Mouse (Mus musculus): Measurements from ENCODE around the gene Krt79. TPM values are rescaled to one million over a fixed set of nuclear protein-coding genes. Genes with fewer than 3 reads are reported as not detected.

The Krt79 gene
- polyA plus RNA-seq, 1 experiment from 2014 or later, result 0.10 TPM

DNA sequence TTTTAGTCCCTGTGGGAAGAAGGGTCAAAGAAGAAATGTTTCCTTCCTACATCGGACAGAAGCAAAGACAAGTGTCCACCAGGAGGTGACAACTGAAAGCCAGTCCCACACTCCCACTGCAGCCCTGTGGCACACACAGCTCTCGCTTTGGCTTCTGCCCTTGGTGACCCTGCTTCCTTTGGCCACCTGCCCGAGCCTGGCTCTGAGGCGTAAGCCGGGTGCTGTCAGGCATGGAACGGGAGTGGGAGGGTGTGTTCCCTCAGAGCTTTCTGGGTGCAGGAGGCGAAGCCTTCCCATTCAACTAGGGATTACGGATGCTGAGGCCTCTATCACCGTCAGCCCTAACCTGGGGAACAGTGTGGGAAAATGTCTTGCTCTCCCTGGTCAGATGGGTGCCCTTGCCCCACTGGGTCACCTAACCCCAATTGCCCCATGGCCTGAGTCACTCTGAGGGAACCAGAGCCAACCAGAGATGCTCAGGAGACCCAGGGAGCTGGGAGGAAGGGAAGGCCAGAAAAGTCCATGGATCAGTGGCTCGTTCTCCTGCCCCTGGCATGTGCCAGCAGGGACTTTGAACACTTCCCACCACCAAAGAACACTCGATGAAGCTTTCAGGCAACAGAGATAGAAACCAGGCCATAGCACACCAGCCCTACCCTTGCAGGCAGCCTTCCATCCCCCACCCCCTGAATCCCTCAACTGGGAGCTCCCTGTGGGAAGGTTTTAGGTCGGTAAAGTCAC is 12.6 kb downstream of the Krt79 start:
- Histone ChIP-seq H3K27me3 (peaks cover 14% of the 10 kb centered on the region), H3K9ac (no peak overlapping the region), H3K4me1 (peaks cover 13% of the 10 kb centered on the region; the same call in 1 of the 2 replicates), H3K4me2 (no peak overlapping the region), H3K27ac (no peak overlapping the region), H3K9me3 (replicated peaks) (no peaks in the 10 kb centered on the region), H3K4me3 (no peak overlapping the region), H3K36me3 (ENCODE audit: poor library complexity, severe bottlenecking) (no peaks in the 10 kb centered on the region)
- WGBS, result 73% methylated on average over 12 of the region's 12 CpGs
- ATAC-seq, result no peak

DNA sequence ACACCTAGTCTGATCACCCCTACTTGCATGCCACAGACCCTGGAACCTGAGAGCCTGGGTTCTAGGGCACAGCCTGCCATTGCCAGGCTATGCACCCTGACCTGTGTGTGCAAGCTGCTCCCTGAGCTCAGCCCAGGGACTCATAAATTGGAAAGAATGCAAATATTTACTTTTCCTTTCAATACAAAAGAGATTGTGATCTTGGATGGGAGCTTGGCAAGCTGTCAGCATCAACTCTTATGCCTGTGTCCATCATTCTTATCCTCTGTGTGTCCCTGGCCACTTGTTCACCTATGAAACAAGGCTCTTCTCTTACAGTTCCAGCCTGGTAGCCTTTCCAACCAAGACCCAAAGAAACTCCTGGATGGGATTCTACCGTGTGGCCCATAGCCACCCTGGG is 15.1 kb downstream of the Krt79 start:
- H3K36me3 ChIP-seq (ENCODE audit: poor library complexity, severe bottlenecking), result no peaks in the 10 kb centered on the region
- no peaks in the 10 kb centered on the region for H3K9me3 ChIP-seq (replicated peaks)
- 93% methylated on average over 1 of the region's 1 CpGs for WGBS
- peaks cover 11% of the 10 kb centered on the region for H3K27me3 ChIP-seq
- H3K4me1 ChIP-seq, result peaks cover 11% of the 10 kb centered on the region; the same call in 1 of the 2 replicates
- H3K4me3 ChIP-seq, result no peak overlapping the region
- H3K9ac ChIP-seq, result no peak overlapping the region
- no peak overlapping the region for H3K27ac ChIP-seq
- ATAC-seq, result no peak
- no peak overlapping the region for H3K4me2 ChIP-seq

DNA sequence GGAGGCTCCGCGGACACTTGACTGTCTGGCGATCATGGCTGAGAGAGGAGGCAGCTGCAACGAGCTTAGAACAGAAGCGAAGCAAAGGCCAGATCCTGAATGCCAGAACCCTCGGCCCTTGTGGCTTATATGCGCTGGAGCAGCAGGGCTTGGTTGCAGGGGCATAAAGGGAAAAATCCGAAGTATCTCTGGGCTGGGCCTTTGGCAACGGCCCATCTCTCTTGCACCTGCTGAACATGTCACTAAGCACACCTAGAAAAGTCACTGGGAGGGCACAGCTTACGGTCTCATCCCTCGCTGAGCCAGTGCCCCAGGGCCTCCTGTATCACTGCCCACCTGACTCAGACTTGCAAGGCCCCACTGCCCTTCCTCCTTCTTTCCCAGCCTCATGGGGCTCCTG is 15.5 kb downstream of the Krt79 start, which contains the start of gene Krt4:
Gene Krt4, minus strand, starts transcription at position 101 of the 400 bp plus-strand sequence.
- peaks cover 7% of the 10 kb centered on the region for H3K27me3 ChIP-seq
- WGBS, result 82% methylated on average over 11 of the region's 11 CpGs
- no peaks in the 10 kb centered on the region for H3K9me3 ChIP-seq (replicated peaks)
- H3K4me3 ChIP-seq, result no peak within 1 kb of the TSS
- H3K36me3 ChIP-seq (ENCODE audit: poor library complexity, severe bottlenecking), result no peaks in the 10 kb centered on the region
- H3K27ac ChIP-seq, result no peak within 1 kb of the TSS
- H3K4me1 ChIP-seq, result peaks cover 7% of the 10 kb centered on the region; the same call in 1 of the 2 replicates
- ATAC-seq, result no peak
- H3K9ac ChIP-seq, result no peak within 1 kb of the TSS
- no peak within 1 kb of the TSS for H3K4me2 ChIP-seq

DNA sequence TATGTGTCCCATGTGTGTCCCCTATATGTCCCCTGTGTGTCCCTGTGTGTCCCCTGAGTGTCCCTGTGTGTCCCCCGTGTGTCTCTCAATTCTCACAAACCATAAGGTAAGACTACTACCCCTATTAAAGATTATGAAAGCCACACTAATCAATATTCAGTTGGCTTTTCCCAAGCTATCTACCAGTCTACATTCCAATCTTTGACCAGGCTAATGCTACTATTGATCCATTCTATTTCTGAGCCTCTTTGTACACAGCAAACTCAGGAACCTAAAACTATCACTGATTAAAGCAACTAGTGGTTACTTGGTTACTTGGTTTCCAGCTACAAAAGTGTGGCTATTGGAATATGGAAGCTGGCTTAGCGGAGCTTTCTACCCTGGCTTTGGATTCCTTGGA is 17.8 kb downstream of the Krt79 start:
- Histone ChIP-seq H3K27me3 (no peaks in the 10 kb centered on the region), H3K9ac (no peak overlapping the region), H3K4me3 (no peak overlapping the region), H3K9me3 (replicated peaks) (no peaks in the 10 kb centered on the region), H3K4me2 (no peak overlapping the region), H3K27ac (no peak overlapping the region), H3K36me3 (ENCODE audit: poor library complexity, severe bottlenecking) (no peaks in the 10 kb centered on the region), H3K4me1 (no peaks in the 10 kb centered on the region)
- no peak for ATAC-seq
- WGBS, result 91% methylated on average over 2 of the region's 2 CpGs

DNA sequence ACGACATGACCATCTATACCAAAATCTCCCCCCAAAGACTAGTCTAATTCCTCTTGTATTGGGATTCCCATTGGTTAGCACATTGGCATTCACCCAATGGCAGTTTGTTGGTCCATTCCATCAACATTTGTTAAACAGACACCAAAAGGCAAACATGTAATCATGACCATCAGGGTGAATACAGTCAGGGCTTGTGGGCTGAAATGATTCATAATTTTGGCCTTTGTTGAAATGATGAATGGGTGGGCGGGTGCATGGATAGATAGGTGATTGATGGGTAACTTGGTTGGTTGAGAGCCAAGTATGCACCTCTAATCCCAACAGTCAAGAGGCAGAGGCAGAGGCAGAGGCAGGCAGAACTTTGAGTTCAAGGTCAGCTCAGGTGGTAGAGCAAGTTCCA is 24.1 kb downstream of the Krt79 start:
- WGBS, result 77% methylated on average over 2 of the region's 2 CpGs
- no peak for ATAC-seq
- Histone ChIP-seq H3K4me1 (no peaks in the 10 kb centered on the region), H3K4me3 (no peak overlapping the region), H3K27ac (no peak overlapping the region), H3K27me3 (no peaks in the 10 kb centered on the region), H3K36me3 (ENCODE audit: poor library complexity, severe bottlenecking) (no peaks in the 10 kb centered on the region), H3K9me3 (replicated peaks) (no peaks in the 10 kb centered on the region), H3K9ac (no peak overlapping the region), H3K4me2 (no peak overlapping the region)

DNA sequence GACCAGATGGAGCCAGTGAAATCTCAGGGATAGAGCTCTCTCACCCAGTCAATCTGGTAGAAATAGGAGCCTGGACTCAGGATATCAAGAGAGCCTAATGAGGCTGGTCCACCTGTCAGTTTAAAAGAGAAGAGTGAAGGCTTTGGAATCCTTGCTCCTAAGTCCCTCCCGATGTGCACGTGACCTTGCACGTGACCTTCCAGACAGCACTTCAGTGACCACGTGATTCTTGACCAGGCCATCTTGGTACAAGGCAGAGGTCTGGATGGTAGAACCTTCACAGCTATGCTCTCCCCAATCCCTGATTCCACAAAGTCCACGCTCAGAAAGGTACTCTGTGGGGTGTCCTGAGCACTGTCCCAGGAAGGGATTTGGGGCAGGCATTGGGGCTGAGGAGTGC is 35.3 kb downstream of the Krt79 start:
- ATAC-seq, result no peak
- no peaks in the 10 kb centered on the region for H3K9me3 ChIP-seq (replicated peaks)
- H3K9ac ChIP-seq, result no peak overlapping the region
- H3K4me1 ChIP-seq, result no peaks in the 10 kb centered on the region
- H3K27ac ChIP-seq, result no peak overlapping the region
- no peaks in the 10 kb centered on the region for H3K27me3 ChIP-seq
- H3K4me3 ChIP-seq, result no peak overlapping the region
- H3K36me3 ChIP-seq (ENCODE audit: poor library complexity, severe bottlenecking), result no peaks in the 10 kb centered on the region
- H3K4me2 ChIP-seq, result no peak overlapping the region
- 83% methylated on average over 5 of the region's 5 CpGs for WGBS

DNA sequence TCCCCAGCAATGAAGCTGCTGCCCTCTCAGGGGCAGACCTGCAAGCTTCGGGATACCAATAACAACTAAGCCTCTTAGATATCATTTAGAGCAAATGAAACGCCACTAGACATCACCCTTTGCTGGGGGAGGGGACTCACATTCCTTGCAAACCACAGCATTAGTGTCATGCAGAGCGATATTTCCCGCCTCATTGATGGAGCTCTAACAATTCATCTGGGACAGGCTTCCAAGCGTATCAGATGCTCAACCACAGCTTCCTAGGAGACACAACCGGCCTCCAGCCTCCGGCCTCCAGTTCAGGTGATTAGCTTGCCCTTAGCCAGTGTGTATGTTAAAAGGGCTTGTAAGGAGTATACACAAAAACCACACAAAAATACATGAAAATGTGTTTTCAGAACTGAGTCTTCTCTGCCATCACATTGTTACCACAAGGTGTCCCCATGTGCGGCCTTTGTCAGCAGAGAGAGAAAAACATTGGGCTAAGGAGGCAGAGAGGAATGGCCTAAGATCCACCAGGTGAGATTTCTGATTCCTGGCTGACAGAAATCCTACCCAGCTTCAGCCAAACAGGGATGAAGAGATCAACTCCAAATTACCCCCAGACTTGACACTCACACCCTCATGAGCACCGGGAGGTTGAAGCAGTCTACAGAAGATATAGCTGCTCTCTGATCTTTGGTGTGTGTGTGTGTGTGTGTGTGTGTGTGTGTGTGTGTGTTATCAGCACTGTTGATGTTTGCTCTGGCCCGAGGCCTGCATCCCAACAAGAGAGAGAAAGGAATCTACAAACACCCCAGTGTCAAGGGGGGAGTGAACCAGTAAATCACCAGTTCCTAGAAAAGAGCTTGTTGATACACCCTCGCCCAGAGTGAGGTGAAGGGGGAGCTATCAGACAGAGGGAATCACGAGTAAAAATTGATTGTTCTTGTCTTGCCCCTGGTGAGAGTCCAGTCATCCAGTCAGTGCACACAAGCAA is 37.7 kb downstream of the Krt79 start:
- Histone ChIP-seq H3K4me2 (no peak overlapping the region), H3K4me1 (no peaks in the 10 kb centered on the region), H3K27ac (no peak overlapping the region), H3K4me3 (no peak overlapping the region), H3K9me3 (replicated peaks) (no peaks in the 10 kb centered on the region), H3K36me3 (ENCODE audit: poor library complexity, severe bottlenecking) (no peaks in the 10 kb centered on the region), H3K9ac (no peak overlapping the region), H3K27me3 (no peaks in the 10 kb centered on the region)
- WGBS, result 66% methylated on average over 12 of the region's 12 CpGs
- no peak for ATAC-seq

DNA sequence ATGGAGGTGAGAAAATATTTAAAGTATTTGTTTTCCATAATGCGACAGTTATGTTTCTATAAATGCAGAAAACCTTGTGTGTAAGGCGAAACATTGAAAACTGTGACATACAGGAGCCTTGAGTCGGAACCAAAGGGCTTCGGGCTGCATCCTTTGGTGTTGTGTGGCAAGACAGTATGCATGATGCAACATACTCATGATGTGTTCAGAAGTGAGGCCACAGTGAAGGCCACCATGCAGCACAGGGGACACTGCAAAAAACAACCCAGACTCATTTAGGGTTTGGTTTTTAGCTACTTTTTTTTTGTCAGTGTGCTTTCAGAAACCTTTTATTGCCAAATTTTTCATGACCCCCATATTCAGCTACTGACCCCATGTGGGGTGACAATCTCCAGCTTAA is 44.9 kb downstream of the Krt79 start:
- Histone ChIP-seq H3K27ac (no peak overlapping the region), H3K27me3 (no peaks in the 10 kb centered on the region; the same call in 1 of the 2 replicates), H3K4me1 (no peaks in the 10 kb centered on the region; the same call in 1 of the 2 replicates), H3K4me2 (no peak overlapping the region), H3K9me3 (replicated peaks) (no peaks in the 10 kb centered on the region), H3K9ac (no peak overlapping the region), H3K36me3 (ENCODE audit: poor library complexity, severe bottlenecking) (no peaks in the 10 kb centered on the region), H3K4me3 (no peak overlapping the region)
- no peak for ATAC-seq
- 94% methylated on average over 4 of the region's 4 CpGs for WGBS

DNA sequence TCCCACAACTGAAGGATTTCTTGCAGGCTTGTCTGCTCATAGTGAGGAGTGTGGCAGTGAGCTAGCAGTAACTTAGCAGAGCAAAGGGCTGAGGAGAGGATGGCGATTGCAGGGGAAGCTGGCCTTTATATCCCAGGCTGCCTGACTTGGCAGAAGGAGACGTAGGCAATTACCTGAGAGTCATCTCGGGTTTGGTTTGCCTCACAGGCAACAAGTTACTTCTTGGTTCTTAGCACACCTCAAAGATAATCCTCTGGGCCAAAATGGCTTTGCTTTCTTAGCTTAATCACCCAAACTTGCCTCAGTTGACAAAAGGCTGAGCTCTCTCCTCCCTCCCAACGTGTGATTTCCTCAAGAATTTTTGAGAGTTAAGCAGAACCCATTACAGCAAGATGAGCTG is 47.3 kb downstream of the Krt79 start, which contains the start of gene Krt76:
Gene Krt76, minus strand, starts transcription at position 101 of the 400 bp plus-strand sequence.
- Histone ChIP-seq H3K9me3 (replicated peaks) (no peaks in the 10 kb centered on the region), H3K9ac (no peak within 1 kb of the TSS), H3K4me1 (peaks cover 4% of the 10 kb centered on the region; the same call in 1 of the 2 replicates), H3K27ac (no peak within 1 kb of the TSS), H3K36me3 (ENCODE audit: poor library complexity, severe bottlenecking) (no peaks in the 10 kb centered on the region), H3K4me2 (no peak within 1 kb of the TSS), H3K4me3 (no peak within 1 kb of the TSS), H3K27me3 (no peaks in the 10 kb centered on the region; the same call in 1 of the 2 replicates)
- ATAC-seq, result no peak
- 55% methylated on average over 4 of the region's 4 CpGs for WGBS

DNA sequence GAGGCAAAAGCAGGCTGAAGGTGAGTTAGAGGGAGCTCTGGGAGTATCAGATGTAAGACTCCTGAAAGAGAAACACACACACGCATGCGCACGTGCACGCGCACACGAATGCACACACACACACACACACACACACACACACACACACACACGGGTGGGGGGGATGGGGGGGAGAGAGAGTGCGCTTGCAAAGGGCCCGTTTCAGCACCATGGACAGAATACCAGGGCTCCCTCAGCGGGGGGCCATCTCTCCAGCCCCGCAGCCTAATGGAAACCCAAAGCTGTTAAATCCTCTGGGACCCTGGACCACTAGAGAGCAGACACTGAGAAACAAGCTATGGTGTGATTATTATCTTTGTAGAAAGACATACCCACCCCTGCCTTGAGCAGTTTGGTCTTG is 60.3 kb downstream of the Krt79 start:
- Histone ChIP-seq H3K27me3 (0 out of 2 replicates have a peak, but pooled peaks cover 2% of the 10 kb centered on the region), H3K9ac (no peak overlapping the region), H3K4me2 (no peak overlapping the region), H3K4me3 (no peak overlapping the region), H3K4me1 (no peaks in the 10 kb centered on the region), H3K9me3 (replicated peaks) (no peaks in the 10 kb centered on the region), H3K27ac (no peak overlapping the region), H3K36me3 (ENCODE audit: poor library complexity, severe bottlenecking) (no peaks in the 10 kb centered on the region)
- WGBS, result 32% methylated on average over 9 of the region's 11 CpGs
- no peak for ATAC-seq
